In genomic region chr7:126472306-126472705, GRCm38 (mm10) we compare ENCODE assay signal across 12 mouse cellular contexts. TPM values are rescaled to one million over a fixed set of nuclear protein-coding genes. Genes with fewer than 3 reads are reported as not detected.
DNase-seq lines count a peak whose midpoint lies in the region; ATAC-seq and TF ChIP-seq lines count a peak whose summit lies in the region.
"Had no signal": no experiment of that assay in that cellular context is flagged by ENCODE, and none has a peak within 500 bp of the region (broad histone marks: within the 10 kb centered on the region; RNA-seq: fewer than 3 reads in every experiment).

No protein-coding gene starts in this region.

- H3K27me3 ChIP-seq in intestine, embryonic 15.5 days (replicated peaks): no peaks in the 10 kb centered on the region
- H3K27me3 ChIP-seq in intestine, postnatal 0 days (replicated peaks; ENCODE audit: control insufficient read depth, insufficient read depth, low read length): no peaks in the 10 kb centered on the region
- no peaks in the 10 kb centered on the region for H3K27me3 ChIP-seq in embryonic facial prominence, embryonic 13.5 days
- H3K27me3 ChIP-seq: hindbrain, embryonic 12.5 days; limb, embryonic 12.5 days had no signal

- H3K27ac ChIP-seq in intestine, embryonic 15.5 days: no peak overlapping the region
- H3K27ac ChIP-seq in intestine, postnatal 0 days (ENCODE audit: low read depth, low read length): no peak overlapping the region
- no peak overlapping the region for H3K27ac ChIP-seq in embryonic facial prominence, embryonic 13.5 days
- no peak overlapping the region for H3K27ac ChIP-seq in layer of hippocampus, adult 2 months
- H3K27ac ChIP-seq: hindbrain, embryonic 12.5 days; limb, embryonic 12.5 days had no signal

- H3K9ac ChIP-seq in intestine, embryonic 15.5 days: peak overlapping the region; percentile 8; the same call in 1 of the 2 replicates
- H3K9ac ChIP-seq in intestine, postnatal 0 days (ENCODE audit: low read depth, low read length): no peak overlapping the region
- H3K9ac ChIP-seq in embryonic facial prominence, embryonic 13.5 days: 0 out of 2 replicates have a peak overlapping the region, but pooled peaks have one; percentile 16
- H3K9ac ChIP-seq: hindbrain, embryonic 12.5 days; limb, embryonic 12.5 days had no signal

- H3K4me1 ChIP-seq in intestine, embryonic 15.5 days (replicated peaks): peaks cover 10% of the 10 kb centered on the region
- peaks cover 3% of the 10 kb centered on the region; the same call in 1 of the 2 replicates for H3K4me1 ChIP-seq in intestine, postnatal 0 days (replicated peaks; ENCODE audit: control insufficient read depth, insufficient read depth, low read length)
- peaks cover 17% of the 10 kb centered on the region for H3K4me1 ChIP-seq in embryonic facial prominence, embryonic 13.5 days

- H3K9me3 ChIP-seq in intestine, embryonic 15.5 days: no peaks in the 10 kb centered on the region
- no peaks in the 10 kb centered on the region for H3K9me3 ChIP-seq in intestine, postnatal 0 days (ENCODE audit: control insufficient read depth)
- no peaks in the 10 kb centered on the region for H3K9me3 ChIP-seq in embryonic facial prominence, embryonic 13.5 days
- H3K9me3 ChIP-seq: hindbrain, embryonic 12.5 days; limb, embryonic 12.5 days had no signal

- peak; percentile 77 for DNase-seq in thymus, postnatal 25 days
- DNase-seq in layer of hippocampus, adult 2 months (ENCODE audit: low spot score in 2 of 2): no peak
- no peak for DNase-seq in lung, adult 18-20 months
- DNase-seq in frontal cortex, postnatal 36 days (ENCODE audit: low spot score in 2 of 2): no peak
- DNase-seq: kidney, postnatal 4 days; lung, postnatal 4 days had no signal

- TF ChIP-seq CTCF in intestine, postnatal 0 days (IDR thresholded peaks at IDR 0.05; ENCODE audit: low read depth): no peak
- TF ChIP-seq CTCF in layer of hippocampus, adult 2 months (conservative IDR thresholded peaks at IDR 0.05): no peak

- H3K4me2 ChIP-seq in intestine, embryonic 15.5 days (replicated peaks): no peak overlapping the region
- H3K4me2 ChIP-seq in intestine, postnatal 0 days (replicated peaks; ENCODE audit: low read depth): no peak overlapping the region
- no peak overlapping the region for H3K4me2 ChIP-seq in embryonic facial prominence, embryonic 13.5 days
- H3K4me2 ChIP-seq: limb, embryonic 12.5 days had no signal

- WGBS in intestine, embryonic 15.5 days: 85% methylated on average over 13 of the region's 13 CpGs
- 80% methylated on average over 13 of the region's 13 CpGs for WGBS in intestine, postnatal 0 days
- WGBS in embryonic facial prominence, embryonic 13.5 days: 86% methylated on average over 13 of the region's 13 CpGs

- peaks cover 39% of the 10 kb centered on the region for H3K36me3 ChIP-seq in intestine, embryonic 15.5 days
- peaks cover 54% of the 10 kb centered on the region for H3K36me3 ChIP-seq in intestine, postnatal 0 days (ENCODE audit: control insufficient read depth, insufficient read depth)
- H3K36me3 ChIP-seq in embryonic facial prominence, embryonic 13.5 days: peaks cover 55% of the 10 kb centered on the region

- no peak overlapping the region for H3K4me3 ChIP-seq in intestine, embryonic 15.5 days (replicated peaks)
- no peak overlapping the region for H3K4me3 ChIP-seq in intestine, postnatal 0 days (ENCODE audit: low read depth, low read length)
- no peak overlapping the region for H3K4me3 ChIP-seq in embryonic facial prominence, embryonic 13.5 days
- H3K4me3 ChIP-seq in layer of hippocampus, adult 2 months: no peak overlapping the region
- H3K4me3 ChIP-seq: hindbrain, embryonic 12.5 days; limb, embryonic 12.5 days had no signal

- ATAC-seq in intestine, embryonic 15.5 days: no peak
- ATAC-seq in intestine, postnatal 0 days: no peak
- ATAC-seq in embryonic facial prominence, embryonic 13.5 days (ENCODE audit: insufficient number of reproducible peaks, insufficient read depth, low FRiP score, low TSS enrichment, low read depth): no peak
- peak; percentile 48 for ATAC-seq in megakaryocyte progenitor cell, adult 5-6 weeks (replicated peaks; ENCODE audit: poor library complexity)

RNA-seq across cellular contexts. Expression of gene Sh2b1, which starts 2.9 kb away (rescaled TPM):
- 41.8 and 45.7 TPM in 2 replicates for polyA plus RNA-seq in intestine, embryonic 15.5 days (2015; fragmentation: Nextera tagmentation; extraction: Ambion mirVana)
- polyA plus RNA-seq in intestine, postnatal 0 days (2015; fragmentation: Nextera tagmentation; extraction: Ambion mirVana): 23.6 and 23.8 TPM in 2 replicates
- polyA plus RNA-seq in embryonic facial prominence, embryonic 13.5 days (2015; fragmentation: Nextera tagmentation; extraction: Ambion mirVana): 53.4 and 57.8 TPM in 2 replicates
- total RNA-seq in megakaryocyte progenitor cell, adult 5-6 weeks (2015): 33.4 and 36.3 TPM in 2 replicates
- total RNA-seq in megakaryocyte progenitor cell, adult 5-6 weeks (2017): 19.3 and 20.1 TPM in 2 replicates
- total RNA-seq in layer of hippocampus, adult 2 months (2021): 10 to 100 TPM; 69.1 to 70.1 TPM

RNA-seq across cellular contexts. Expression of gene Atp2a1, which starts 9.4 kb away (rescaled TPM):
- polyA plus RNA-seq in intestine, embryonic 15.5 days (2015; fragmentation: Nextera tagmentation; extraction: Ambion mirVana): 0.24 and 2.6 TPM in 2 replicates
- 0.05 and 0.24 TPM in 2 replicates for polyA plus RNA-seq in intestine, postnatal 0 days (2015; fragmentation: Nextera tagmentation; extraction: Ambion mirVana)
- 7.9 and 11.5 TPM in 2 replicates for polyA plus RNA-seq in embryonic facial prominence, embryonic 13.5 days (2015; fragmentation: Nextera tagmentation; extraction: Ambion mirVana)
- not detected in 2 replicates for total RNA-seq in megakaryocyte progenitor cell, adult 5-6 weeks (2015)
- not detected in 2 replicates for total RNA-seq in megakaryocyte progenitor cell, adult 5-6 weeks (2017)
- total RNA-seq in layer of hippocampus, adult 2 months (2021): under 1 TPM; 0.81 to 0.84 TPM

RNA-seq across cellular contexts. Expression of gene Tufm, which starts 14.9 kb away (rescaled TPM):
- 190 and 207 TPM in 2 replicates for polyA plus RNA-seq in intestine, embryonic 15.5 days (2015; fragmentation: Nextera tagmentation; extraction: Ambion mirVana)
- polyA plus RNA-seq in intestine, postnatal 0 days (2015; fragmentation: Nextera tagmentation; extraction: Ambion mirVana): 70.3 and 76.5 TPM in 2 replicates
- polyA plus RNA-seq in embryonic facial prominence, embryonic 13.5 days (2015; fragmentation: Nextera tagmentation; extraction: Ambion mirVana): 129 and 131 TPM in 2 replicates
- 89.9 and 97.9 TPM in 2 replicates for total RNA-seq in megakaryocyte progenitor cell, adult 5-6 weeks (2015)
- 85.6 and 89.2 TPM in 2 replicates for total RNA-seq in megakaryocyte progenitor cell, adult 5-6 weeks (2017)
- 10 to 100 TPM; 81.9 to 86.7 TPM for total RNA-seq in layer of hippocampus, adult 2 months (2021)

RNA-seq across cellular contexts. Expression of gene Atxn2l, which starts 30.9 kb away (rescaled TPM):
- 43.8 and 44.4 TPM in 2 replicates for polyA plus RNA-seq in intestine, embryonic 15.5 days (2015; fragmentation: Nextera tagmentation; extraction: Ambion mirVana)
- 19.4 and 22.0 TPM in 2 replicates for polyA plus RNA-seq in intestine, postnatal 0 days (2015; fragmentation: Nextera tagmentation; extraction: Ambion mirVana)
- 54.0 and 56.8 TPM in 2 replicates for polyA plus RNA-seq in embryonic facial prominence, embryonic 13.5 days (2015; fragmentation: Nextera tagmentation; extraction: Ambion mirVana)
- 86.9 and 88.6 TPM in 2 replicates for total RNA-seq in megakaryocyte progenitor cell, adult 5-6 weeks (2015)
- 29.0 and 29.5 TPM in 2 replicates for total RNA-seq in megakaryocyte progenitor cell, adult 5-6 weeks (2017)
- total RNA-seq in layer of hippocampus, adult 2 months (2021): 100 to 1,000 TPM; 132 to 133 TPM

RNA-seq across cellular contexts. Expression of gene Rabep2, which starts 43.7 kb away (rescaled TPM):
- 23.9 and 24.2 TPM in 2 replicates for polyA plus RNA-seq in intestine, embryonic 15.5 days (2015; fragmentation: Nextera tagmentation; extraction: Ambion mirVana)
- 15.1 and 17.0 TPM in 2 replicates for polyA plus RNA-seq in intestine, postnatal 0 days (2015; fragmentation: Nextera tagmentation; extraction: Ambion mirVana)
- 30.8 and 34.0 TPM in 2 replicates for polyA plus RNA-seq in embryonic facial prominence, embryonic 13.5 days (2015; fragmentation: Nextera tagmentation; extraction: Ambion mirVana)
- 4.0 and 4.9 TPM in 2 replicates for total RNA-seq in megakaryocyte progenitor cell, adult 5-6 weeks (2015)
- 12.9 and 19.5 TPM in 2 replicates for total RNA-seq in megakaryocyte progenitor cell, adult 5-6 weeks (2017)
- 10 to 100 TPM; 13.5 to 14.7 TPM for total RNA-seq in layer of hippocampus, adult 2 months (2021)
